Mouse (Mus musculus) lung, adult 2 months (tissue): ENCODE results near the gene Ppp1r15a.

Experiments used
- CTCF ChIP-seq: fragments of 200-500 bp; IDR thresholded peaks from 2 replicates; pipeline ENCODE4 v1.5.1; 2011; ENCODE audit warnings: mild to moderate bottlenecking, low read length, control low read depth; ENCODE audit not compliant: insufficient read depth
- POLR2A ChIP-seq: fragments of 200-500 bp; IDR thresholded peaks from 2 replicates; pipeline ENCODE4 v1.6.1; 2011; ENCODE audit warnings: low read depth, mild to moderate bottlenecking, control low read depth, low read length, borderline replicate concordance; ENCODE audit errors: extremely low read depth

DNA sequence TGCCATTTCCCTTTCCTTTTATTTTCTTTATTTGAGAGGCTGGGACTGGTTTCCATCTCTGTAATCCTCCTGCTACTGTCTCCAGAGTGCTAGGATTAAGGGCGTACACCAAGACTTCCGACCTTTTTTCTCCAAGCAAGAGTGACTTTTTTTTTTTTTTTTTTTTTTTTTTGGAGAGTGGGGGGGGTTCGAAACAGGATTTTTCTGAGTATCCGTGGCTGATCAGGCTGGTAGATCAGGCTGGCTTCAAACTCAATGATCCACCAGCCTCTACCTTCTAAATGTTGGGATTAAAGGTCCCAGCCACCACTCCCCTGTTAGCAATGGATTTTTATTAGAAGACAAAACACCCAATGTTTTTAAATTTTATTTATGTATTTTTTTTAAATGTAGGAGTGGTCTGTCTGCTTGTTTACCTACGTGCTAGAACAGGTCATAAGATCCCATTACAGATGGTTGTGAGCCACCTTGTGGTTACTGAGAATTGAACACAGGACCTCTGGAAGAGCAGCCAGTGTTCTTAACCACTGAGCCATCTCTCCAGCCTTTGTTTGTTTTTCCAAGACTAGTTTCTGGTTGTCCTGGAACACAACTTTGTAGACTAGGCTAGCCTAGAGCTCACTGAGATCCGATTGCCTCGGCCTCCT is 529 bp upstream of the Ppp1r15a start:
- TF ChIP-seq POLR2A (no peak), CTCF (no peak)
